Mouse (Mus musculus) MEL (cell line): Measurements from ENCODE around the gene Srcin1. TPM values are rescaled to one million over a fixed set of nuclear protein-coding genes. Genes with fewer than 3 reads are reported as not detected.

Experiments
- DNase-seq: peaks from one replicate; pipeline ENCODE4 v3.0.0; 2011; ENCODE audit warnings: low read depth, low spot score
- H3K27ac ChIP-seq: 2 replicates; pipeline ENCODE4 v1.5.1; 2012; ENCODE audit warnings: low read depth, mild to moderate bottlenecking, control low read depth, low read length, moderate library complexity; ENCODE audit not compliant: control insufficient read depth
- H3K27me3 ChIP-seq, 2 experiments: fragments of 150-350 bp in 1 of 2; sonication (generic) in 1 of 2; 2 replicates each; pipeline ENCODE4 v1.6.1; 2012; ENCODE audit warnings: low read length in 2 of 2, mild to moderate bottlenecking in 2 of 2, improper control_type of control experiment in 1 of 2, moderate library complexity in 1 of 2; ENCODE audit not compliant: insufficient read depth in 2 of 2, control insufficient read depth in 1 of 2
- H3K36me3 ChIP-seq, 2 experiments: 2 replicates each; pipeline ENCODE4 v1.6.1; 2012 to 2014; ENCODE audit warnings: low read length in 2 of 2, improper control_type of control experiment in 1 of 2, inconsistent platforms in 1 of 2, mild to moderate bottlenecking in 1 of 2; ENCODE audit not compliant: insufficient read depth in 2 of 2, control insufficient read depth in 1 of 2
- H3K4me1 ChIP-seq, 2 experiments: fragments of 150-350 bp in 1 of 2; sonication (generic) in 1 of 2; 2 replicates each; pipeline ENCODE4 v1.6.1; 2012; ENCODE audit warnings: low read length in 2 of 2, improper control_type of control experiment in 1 of 2, mild to moderate bottlenecking in 1 of 2; ENCODE audit not compliant: insufficient read depth in 2 of 2, control insufficient read depth in 1 of 2
- H3K4me3 ChIP-seq, 2 experiments: fragments of 150-350 bp in 1 of 2; sonication (generic) in 1 of 2; 2 replicates each; pipeline ENCODE4 v1.5.1; 2012; ENCODE audit warnings: low read depth in 2 of 2, low read length in 2 of 2, mild to moderate bottlenecking in 2 of 2, moderate library complexity in 2 of 2, control low read depth in 1 of 2, improper control_type of control experiment in 1 of 2; ENCODE audit not compliant: control insufficient read depth in 1 of 2, insufficient read depth in 1 of 2
- H3K79me2 ChIP-seq: 2 replicates; pipeline ENCODE4 v1.6.1; 2012; ENCODE audit warnings: mild to moderate bottlenecking, low read length, moderate library complexity; ENCODE audit not compliant: control insufficient read depth, poor library complexity, insufficient read depth
- H3K9ac ChIP-seq: 2 replicates; pipeline ENCODE4 v1.6.1; 2012; ENCODE audit warnings: low read depth, mild to moderate bottlenecking, control low read depth, low read length, moderate library complexity; ENCODE audit not compliant: control insufficient read depth, poor library complexity, severe bottlenecking
- H3K9me3 ChIP-seq: fragments of 150-350 bp; sonication (generic); replicated peaks from 2 replicates; pipeline ENCODE4 v1.6.1; 2012; ENCODE audit warnings: mild to moderate bottlenecking, low read length, improper control_type of control experiment, moderate library complexity; ENCODE audit not compliant: insufficient read depth
- BHLHE40 ChIP-seq: IDR thresholded peaks from 2 replicates; pipeline ENCODE4 v1.6.1; 2012; ENCODE audit warnings: low read depth, mild to moderate bottlenecking, inconsistent platforms, low read length, improper control_type of control experiment, borderline replicate concordance
- CHD2 ChIP-seq: IDR thresholded peaks from 2 replicates; pipeline ENCODE4 v1.6.1; 2011; ENCODE audit warnings: low read length, improper control_type of control experiment
- CTCF ChIP-seq, 3 experiments: IDR thresholded peaks in 2 of 3; conservative IDR thresholded peaks in 1 of 3; 2 replicates each; pipeline ENCODE4 v1.5.1; 2011 to 2012; ENCODE audit warnings: low read length in 3 of 3, low read depth in 2 of 3, mild to moderate bottlenecking in 2 of 3, improper control_type of control experiment in 1 of 3, inconsistent platforms in 1 of 3, mixed read lengths in 1 of 3, moderate library complexity in 1 of 3; ENCODE audit not compliant: control insufficient read depth in 1 of 3, insufficient read depth in 1 of 3, poor library complexity in 1 of 3, severe bottlenecking in 1 of 3
- E2F4 ChIP-seq: IDR thresholded peaks from 2 replicates; pipeline ENCODE4 v1.6.1; 2011; ENCODE audit warnings: low read depth, low read length, improper control_type of control experiment, borderline replicate concordance
- EP300 ChIP-seq, 2 experiments: IDR thresholded peaks; 2 replicates each; pipeline ENCODE4 v1.6.1; 2011; ENCODE audit warnings: improper control_type of control experiment in 2 of 2, low read length in 2 of 2, low read depth in 1 of 2, mild to moderate bottlenecking in 1 of 2
- ETS1 ChIP-seq: IDR thresholded peaks from 2 replicates; pipeline ENCODE4 v1.6.1; 2012; ENCODE audit warnings: low read depth, mild to moderate bottlenecking, inconsistent platforms, low read length, improper control_type of control experiment, moderate library complexity
- GABPA ChIP-seq: IDR thresholded peaks from 2 replicates; pipeline ENCODE4 v1.6.1; 2012; ENCODE audit warnings: low read depth, mild to moderate bottlenecking, inconsistent platforms, low read length, improper control_type of control experiment, moderate library complexity
- GATA1 ChIP-seq: IDR thresholded peaks from 2 replicates; pipeline ENCODE4 v1.6.1; 2011; ENCODE audit warnings: low read depth, low read length, improper control_type of control experiment
- JUND ChIP-seq: IDR thresholded peaks from 2 replicates; pipeline ENCODE4 v1.6.1; 2011; ENCODE audit warnings: low read depth, mild to moderate bottlenecking, improper control_type of control experiment, low read length
- MAFK ChIP-seq: IDR thresholded peaks from 2 replicates; pipeline ENCODE4 v1.6.1; 2011; ENCODE audit warnings: low read depth, mild to moderate bottlenecking, low read length, improper control_type of control experiment, borderline replicate concordance
- MAX ChIP-seq: IDR thresholded peaks from 2 replicates; pipeline ENCODE4 v1.6.1; 2011; ENCODE audit warnings: low read length, improper control_type of control experiment
- MXI1 ChIP-seq: IDR thresholded peaks from 2 replicates; pipeline ENCODE4 v1.6.1; 2011; ENCODE audit warnings: mild to moderate bottlenecking, low read depth, low read length, improper control_type of control experiment
- MYB ChIP-seq: IDR thresholded peaks from 2 replicates; pipeline ENCODE4 v1.6.1; 2011; ENCODE audit warnings: mild to moderate bottlenecking, low read depth, low read length, improper control_type of control experiment
- MYC ChIP-seq: IDR thresholded peaks from 2 replicates; pipeline ENCODE4 v1.6.1; 2011; ENCODE audit warnings: low read depth, mild to moderate bottlenecking, low read length, improper control_type of control experiment, moderate library complexity
- NELFE ChIP-seq: IDR thresholded peaks from 2 replicates; pipeline ENCODE4 v1.6.1; 2011; ENCODE audit warnings: low read depth, low read length, improper control_type of control experiment
- NRF1 ChIP-seq: IDR thresholded peaks from 2 replicates; pipeline ENCODE4 v1.6.1; 2014; ENCODE audit warnings: low read depth, mild to moderate bottlenecking, inconsistent platforms, low read length, improper control_type of control experiment, moderate library complexity; ENCODE audit not compliant: poor library complexity, insufficient read depth, severe bottlenecking
- POLR2A ChIP-seq, 2 experiments: IDR thresholded peaks; 2 replicates each; pipeline ENCODE4 v1.6.1; 2011 to 2012; ENCODE audit warnings: low read length in 2 of 2, mild to moderate bottlenecking in 2 of 2, control low read depth in 1 of 2, improper control_type of control experiment in 1 of 2, low read depth in 1 of 2, moderate library complexity in 1 of 2; ENCODE audit not compliant: control insufficient read depth in 1 of 2, insufficient read depth in 1 of 2, poor library complexity in 1 of 2
- RAD21 ChIP-seq: IDR thresholded peaks from 2 replicates; pipeline ENCODE4 v1.6.1; 2011; ENCODE audit warnings: mild to moderate bottlenecking, low read depth, low read length, improper control_type of control experiment
- SIN3A ChIP-seq: IDR thresholded peaks from 2 replicates; pipeline ENCODE4 v1.6.1; 2012; ENCODE audit warnings: low read length, improper control_type of control experiment, inconsistent platforms
- SMC3 ChIP-seq: IDR thresholded peaks from 2 replicates; pipeline ENCODE4 v1.6.1; 2011; ENCODE audit warnings: low read depth, low read length, improper control_type of control experiment
- TBP ChIP-seq: IDR thresholded peaks from 2 replicates; pipeline ENCODE4 v1.8.0; 2011; ENCODE audit warnings: low read depth, low read length, improper control_type of control experiment
- USF1 ChIP-seq: IDR thresholded peaks from 2 replicates; pipeline ENCODE4 v1.6.1; 2014; ENCODE audit warnings: low read depth, mild to moderate bottlenecking, inconsistent platforms, low read length, improper control_type of control experiment, moderate library complexity
- USF2 ChIP-seq, 2 experiments: IDR thresholded peaks; 2 replicates each; pipeline ENCODE4 v1.6.1; 2011 to 2012; ENCODE audit warnings: improper control_type of control experiment in 2 of 2, low read length in 2 of 2, borderline replicate concordance in 1 of 2, inconsistent platforms in 1 of 2, low read depth in 1 of 2, mild to moderate bottlenecking in 1 of 2; ENCODE audit not compliant: insufficient read depth in 1 of 2
- ZKSCAN1 ChIP-seq: IDR thresholded peaks from 2 replicates; pipeline ENCODE4 v1.6.1; 2012; ENCODE audit warnings: low read depth, mild to moderate bottlenecking, inconsistent platforms, low read length, improper control_type of control experiment, moderate library complexity
- ZNF384 ChIP-seq: IDR thresholded peaks from 2 replicates; pipeline ENCODE4 v1.6.1; 2012; ENCODE audit warnings: low read depth, mild to moderate bottlenecking, inconsistent platforms, low read length, improper control_type of control experiment
- polyA plus RNA-seq, 2 experiments: library from polyadenylated mRNA; stranded (reverse) in 1 of 2; unstranded in 1 of 2; fragments of >175 nt in 1 of 2; fragments of >200 nt in 1 of 2; gene quantifications; 2 replicates each; pipeline versions ENCODE4 v1.2.1 to v1.2.4; 2012; ENCODE audit warnings: low replicate concordance in 2 of 2, low read depth in 1 of 2; ENCODE audit not compliant: insufficient read length in 2 of 2, insufficient read depth in 1 of 2, missing spikeins in 1 of 2
- total RNA-seq: library from RNA; depleted of rRNA; stranded (reverse); fragments of 300-350 nt; gene quantifications from 2 replicates; pipeline ENCODE4 v1.2.3, GENCODE M21; 2012

The Srcin1 gene
- total and polyA plus RNA-seq, 3 experiments: 0.04 to 0.10 TPM; not detected in 1

- Histone ChIP-seq H3K4me1 (no peaks in the 10 kb centered on the region), H3K9ac (no peak overlapping the region), H3K9me3 (no peaks in the 10 kb centered on the region), H3K27me3 (no peaks in the 10 kb centered on the region), H3K27ac (no peak overlapping the region), H3K4me3 (no peak overlapping the region), H3K79me2 (no peaks in the 10 kb centered on the region), H3K36me3 (no peaks in the 10 kb centered on the region)
- no peak for DNase-seq
- TF ChIP-seq TBP (no peak), MXI1 (no peak), CTCF (IDR thresholded peaks at IDR 0.05 in 2 of 3, conservative IDR thresholded peaks at IDR 0.05 in 1 of 3; ENCODE audit: control insufficient read depth in 1 of 3, insufficient read depth in 1 of 3, low read depth in 2 of 3, low read length in 3 of 3, poor library complexity in 1 of 3, severe bottlenecking in 1 of 3) (no peak), E2F4 (no peak), ZKSCAN1 (no peak), NELFE (no peak), MYC (no peak), CHD2 (no peak), ZNF384 (no peak), SIN3A (no peak), SMC3 (no peak), MAX (no peak), JUND (no peak), RAD21 (no peak), EP300 (IDR thresholded peaks at IDR 0.05; ENCODE audit: low read depth in 1 of 2, low read length in 2 of 2) (no peak), BHLHE40 (no peak), USF1 (no peak), USF2 (IDR thresholded peaks at IDR 0.05; ENCODE audit: borderline replicate concordance in 1 of 2, insufficient read depth in 1 of 2, low read depth in 1 of 2, low read length in 2 of 2) (no peak)
Observed at GRCm38 (mm10) chr11:97466444-97467160, 109.4 kb downstream of the Srcin1 start.

GRCm38 (mm10) chr11:97465957-97466356 is 110.0 kb downstream of the Srcin1 start:
- Histone ChIP-seq H3K79me2 (no peaks in the 10 kb centered on the region), H3K27ac (no peak overlapping the region), H3K36me3 (no peaks in the 10 kb centered on the region), H3K4me3 (no peak overlapping the region), H3K9me3 (no peaks in the 10 kb centered on the region), H3K4me1 (no peaks in the 10 kb centered on the region), H3K27me3 (no peaks in the 10 kb centered on the region), H3K9ac (no peak overlapping the region)
- DNase-seq: no peak
- TF ChIP-seq MYB: no peak
- no peak for TF ChIP-seq POLR2A (IDR thresholded peaks at IDR 0.05; ENCODE audit: control insufficient read depth in 1 of 2, insufficient read depth in 1 of 2, low read depth in 1 of 2, low read length in 2 of 2, poor library complexity in 1 of 2)
- TF ChIP-seq MAFK: no peak
- TF ChIP-seq GABPA: no peak
- no peak for TF ChIP-seq GATA1
- TF ChIP-seq ETS1: no peak
- TF ChIP-seq NRF1: no peak
- TF ChIP-seq E2F4: no peak
- TF ChIP-seq MAX: no peak
